Mouse (Mus musculus) myocyte (in vitro differentiated cells): ENCODE measurements around the gene Tox2. TPM values are rescaled to one million over a fixed set of nuclear protein-coding genes. Genes with fewer than 3 reads are reported as not detected.

ENCODE experiments used
- H3K27me3 ChIP-seq: one replicate; pipeline ENCODE4 v1.6.1; 2011; ENCODE audit not compliant: control insufficient read depth, insufficient read depth, insufficient read length
- H3K36me3 ChIP-seq: one replicate; pipeline ENCODE4 v1.6.1; 2011; ENCODE audit not compliant: control insufficient read depth, insufficient read depth
- H3K4me2 ChIP-seq: one replicate; pipeline ENCODE4 v1.6.1; 2011; ENCODE audit warnings: low read depth, control low read depth
- H3K4me3 ChIP-seq: one replicate; pipeline ENCODE4 v1.5.1; 2011; ENCODE audit warnings: mild to moderate bottlenecking, control low read depth, moderate library complexity
- H3K79me2 ChIP-seq: one replicate; pipeline ENCODE4 v1.6.1; 2011; ENCODE audit not compliant: control insufficient read depth, insufficient read depth
- H3ac ChIP-seq: one replicate; pipeline ENCODE4 v1.6.1; 2011; ENCODE audit not compliant: control insufficient read depth, insufficient read length
- CEBPB ChIP-seq: IDR thresholded peaks from 2 replicates; pipeline ENCODE4 v1.6.1; 2011; ENCODE audit warnings: mild to moderate bottlenecking, moderate library complexity; ENCODE audit not compliant: poor library complexity, insufficient read depth, severe bottlenecking
- E2F4 ChIP-seq: IDR thresholded peaks from one replicate; pipeline ENCODE4 v1.6.1; 2011; ENCODE audit warnings: mild to moderate bottlenecking, control low read depth, moderate library complexity; ENCODE audit not compliant: insufficient read depth
- MAX ChIP-seq: IDR thresholded peaks from one replicate; pipeline ENCODE4 v1.6.1; 2011; ENCODE audit warnings: low read depth, mild to moderate bottlenecking, control low read depth
- MYOD1 ChIP-seq, 3 experiments: IDR thresholded peaks; one replicate each; pipeline ENCODE4 v1.6.1; 2011; ENCODE audit warnings: control low read depth in 2 of 3, low read depth in 2 of 3, mild to moderate bottlenecking in 2 of 3, moderate library complexity in 1 of 3; ENCODE audit not compliant: insufficient read length in 2 of 3, control insufficient read depth in 1 of 3
- MYOG ChIP-seq, 3 experiments: IDR thresholded peaks; one replicate each; pipeline ENCODE4 v1.6.1; 2011; ENCODE audit warnings: control low read depth in 2 of 3, low read depth in 2 of 3, mild to moderate bottlenecking in 2 of 3; ENCODE audit not compliant: insufficient read length in 2 of 3, control insufficient read depth in 1 of 3, insufficient read depth in 1 of 3
- POLR2A ChIP-seq: IDR thresholded peaks from one replicate; pipeline ENCODE4 v1.6.1; 2011; ENCODE audit warnings: low read depth, mild to moderate bottlenecking, control low read depth, moderate library complexity; ENCODE audit not compliant: insufficient read length
- POLR2AphosphoS2 ChIP-seq: IDR thresholded peaks from one replicate; pipeline ENCODE4 v1.6.1; 2011; ENCODE audit warnings: low read depth, control low read depth; ENCODE audit not compliant: insufficient read length
- REST ChIP-seq: IDR thresholded peaks from one replicate; pipeline ENCODE4 v1.6.1; 2011; ENCODE audit warnings: mild to moderate bottlenecking, control low read depth, moderate library complexity; ENCODE audit not compliant: insufficient read depth, insufficient read length
- SRF ChIP-seq: IDR thresholded peaks from one replicate; pipeline ENCODE4 v1.6.1; 2011; ENCODE audit warnings: low read depth; ENCODE audit not compliant: control insufficient read depth, insufficient read length
- TCF12 ChIP-seq: IDR thresholded peaks from one replicate; pipeline ENCODE4 v1.6.1; 2011; ENCODE audit warnings: mild to moderate bottlenecking, control low read depth; ENCODE audit not compliant: poor library complexity, insufficient read depth, severe bottlenecking
- TCF3 ChIP-seq: IDR thresholded peaks from one replicate; pipeline ENCODE4 v1.6.1; 2011; ENCODE audit warnings: low read depth, control low read depth; ENCODE audit not compliant: insufficient read length
- USF1 ChIP-seq: IDR thresholded peaks from one replicate; pipeline ENCODE4 v1.6.1; 2011; ENCODE audit warnings: low read depth, mild to moderate bottlenecking, control low read depth, moderate library complexity
- polyA plus RNA-seq: library from polyadenylated mRNA; unstranded; fragments of >200 nt; fragmentation: generic; extraction: Trizol; gene quantifications from one replicate; pipeline ENCODE4 v1.2.1, GENCODE M21; 2012; ENCODE audit warnings: missing spikeins

The Tox2 gene
- polyA plus RNA-seq, 1 experiment: 0.05 TPM

DNA sequence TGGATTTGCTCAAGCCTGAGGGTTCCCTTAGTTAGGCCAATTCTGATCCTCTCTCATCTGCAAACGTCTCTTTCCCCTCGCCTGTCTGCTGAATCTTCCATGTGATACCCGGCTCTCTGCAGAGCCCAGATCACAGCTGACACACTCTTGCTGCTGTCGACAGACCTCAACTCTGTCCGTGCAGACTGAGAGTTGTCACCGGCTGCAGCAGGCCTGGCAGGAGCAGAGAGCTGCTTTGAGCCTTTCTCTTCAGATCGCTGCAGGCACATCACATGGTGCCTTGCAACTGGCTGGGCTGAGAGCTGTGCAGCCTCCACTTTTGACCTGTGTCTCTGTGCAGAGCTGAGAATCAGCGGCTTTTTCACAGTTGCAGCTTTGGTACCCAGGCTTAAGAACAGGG lies 37.0 kb downstream of the Tox2 start:
- no peak overlapping the region for H3ac ChIP-seq
- TF ChIP-seq E2F4 (no peak), POLR2A (no peak), TCF12 (no peak), CEBPB (no peak), TCF3 (no peak), REST (no peak), SRF (no peak), MYOD1 (IDR thresholded peaks at IDR 0.05; ENCODE audit: control insufficient read depth in 1 of 3, insufficient read length in 2 of 3, low read depth in 2 of 3) (no peak), MYOG (IDR thresholded peaks at IDR 0.05; ENCODE audit: control insufficient read depth in 1 of 3, insufficient read depth in 1 of 3, insufficient read length in 2 of 3, low read depth in 2 of 3) (no peak), POLR2AphosphoS2 (no peak), USF1 (no peak), MAX (no peak)
- peaks cover 45% of the 10 kb centered on the region for H3K27me3 ChIP-seq
- H3K4me3 ChIP-seq: no peak overlapping the region
- H3K79me2 ChIP-seq: no peaks in the 10 kb centered on the region
- no peaks in the 10 kb centered on the region for H3K36me3 ChIP-seq
- H3K4me2 ChIP-seq: no peak overlapping the region

DNA sequence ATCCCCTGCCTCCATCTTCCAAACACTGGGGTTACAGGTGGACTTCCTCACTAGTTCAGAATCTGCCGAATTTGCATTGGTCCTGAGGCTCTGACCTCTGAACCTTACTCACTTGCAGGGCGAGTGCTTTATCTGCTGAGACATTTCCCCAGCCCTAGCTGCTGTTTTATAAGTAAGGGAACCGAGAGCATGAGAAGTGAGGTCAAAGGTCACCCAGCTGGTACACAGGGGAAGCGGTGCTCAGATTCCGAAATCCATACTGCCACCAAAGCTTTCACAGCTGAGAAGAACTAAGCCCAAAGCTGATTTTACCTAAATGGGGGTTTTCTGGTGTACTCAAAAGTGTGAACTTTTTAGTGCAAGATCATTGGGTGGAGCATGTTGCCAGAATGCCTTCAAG lies 38.9 kb downstream of the Tox2 start:
- Histone ChIP-seq H3K27me3 (peaks cover 64% of the 10 kb centered on the region), H3K36me3 (no peaks in the 10 kb centered on the region), H3K79me2 (no peaks in the 10 kb centered on the region), H3K4me2 (no peak overlapping the region), H3ac (no peak overlapping the region), H3K4me3 (no peak overlapping the region)
- TF ChIP-seq TCF3 (no peak), E2F4 (no peak), TCF12 (no peak), USF1 (no peak), SRF (no peak), REST (no peak), MAX (no peak), MYOG (IDR thresholded peaks at IDR 0.05; ENCODE audit: control insufficient read depth in 1 of 3, insufficient read depth in 1 of 3, insufficient read length in 2 of 3, low read depth in 2 of 3) (no peak)

DNA sequence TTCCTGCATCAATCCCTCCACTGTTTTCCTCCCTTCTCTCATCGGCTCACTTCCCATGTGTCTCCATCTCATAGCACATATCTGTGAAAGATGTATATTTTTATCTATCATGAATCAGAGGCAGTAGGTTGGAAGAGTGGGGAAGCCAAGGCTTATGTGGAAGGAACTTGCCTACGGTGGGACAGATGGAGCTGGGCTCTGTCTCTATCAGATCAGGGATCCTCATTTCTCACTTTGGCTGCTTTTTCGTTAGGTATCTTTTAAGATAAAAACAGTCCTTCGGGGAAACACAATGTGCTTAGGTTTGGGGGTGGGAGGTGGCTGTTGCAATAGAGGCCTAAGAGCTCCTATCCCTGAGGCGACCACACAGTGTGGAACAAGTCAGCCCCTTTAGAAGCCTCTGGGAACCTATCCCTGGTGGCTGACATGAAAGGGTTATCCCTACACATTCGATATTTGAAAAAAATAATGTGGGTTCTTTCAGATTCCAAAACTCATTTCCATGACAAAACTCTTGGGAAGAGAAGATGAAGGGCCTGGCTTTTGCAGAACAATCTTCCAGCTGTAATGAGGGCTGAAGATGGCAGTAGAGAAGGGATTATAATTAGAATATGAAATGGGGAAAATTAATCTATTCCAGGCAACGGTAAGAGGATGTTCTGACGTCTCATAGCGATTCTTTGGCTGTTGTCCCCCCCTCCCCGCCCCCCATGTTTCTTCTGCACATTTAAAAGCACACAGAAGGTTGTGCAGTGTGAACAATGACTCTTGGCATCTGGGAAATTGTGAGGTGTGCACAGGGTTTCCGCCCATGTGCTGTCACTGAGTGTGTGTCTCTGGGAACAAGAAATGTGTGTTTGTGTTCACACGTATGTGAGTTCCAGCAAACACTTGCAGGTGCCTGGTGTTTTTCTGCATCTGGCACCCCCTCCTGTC lies 41.3 kb downstream of the Tox2 start:
- no peak for TF ChIP-seq MAX
- Histone ChIP-seq H3K36me3 (no peaks in the 10 kb centered on the region), H3K27me3 (peaks cover 54% of the 10 kb centered on the region), H3ac (no peak overlapping the region), H3K4me3 (no peak overlapping the region), H3K4me2 (no peak overlapping the region), H3K79me2 (no peaks in the 10 kb centered on the region)

DNA sequence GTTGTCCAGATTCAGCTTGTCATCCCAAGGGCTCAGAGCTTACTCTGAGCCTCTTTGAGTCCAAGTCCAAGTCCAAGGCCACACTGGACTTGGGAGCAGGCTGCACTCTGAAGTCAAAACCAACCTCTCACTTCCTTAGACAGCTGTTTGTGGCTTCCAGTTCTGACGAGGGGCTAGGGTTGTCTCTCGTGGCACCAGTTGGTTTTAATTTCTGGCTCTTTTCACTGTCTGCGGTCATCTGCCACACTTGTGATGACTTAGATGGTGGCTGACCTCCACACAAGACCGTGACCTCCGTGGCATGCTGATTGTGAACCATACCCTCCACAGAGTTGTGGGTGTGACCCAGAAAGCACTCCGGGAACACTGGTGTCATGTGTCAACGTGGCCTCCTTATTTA lies 46.0 kb downstream of the Tox2 start:
- Histone ChIP-seq H3K27me3 (peaks cover 26% of the 10 kb centered on the region), H3K79me2 (no peaks in the 10 kb centered on the region), H3ac (no peak overlapping the region), H3K4me3 (no peak overlapping the region), H3K4me2 (no peak overlapping the region), H3K36me3 (no peaks in the 10 kb centered on the region)
- TF ChIP-seq TCF12 (peak; percentile 84), MAX (no peak), MYOD1 (IDR thresholded peaks at IDR 0.05; ENCODE audit: control insufficient read depth in 1 of 3, insufficient read length in 2 of 3, low read depth in 2 of 3) (peak; percentile 48 to 83 (median 77)), TCF3 (peak; percentile 90), MYOG (IDR thresholded peaks at IDR 0.05; ENCODE audit: control insufficient read depth in 1 of 3, insufficient read depth in 1 of 3, insufficient read length in 2 of 3, low read depth in 2 of 3) (peak; percentile 75 to 91 (median 84))

DNA sequence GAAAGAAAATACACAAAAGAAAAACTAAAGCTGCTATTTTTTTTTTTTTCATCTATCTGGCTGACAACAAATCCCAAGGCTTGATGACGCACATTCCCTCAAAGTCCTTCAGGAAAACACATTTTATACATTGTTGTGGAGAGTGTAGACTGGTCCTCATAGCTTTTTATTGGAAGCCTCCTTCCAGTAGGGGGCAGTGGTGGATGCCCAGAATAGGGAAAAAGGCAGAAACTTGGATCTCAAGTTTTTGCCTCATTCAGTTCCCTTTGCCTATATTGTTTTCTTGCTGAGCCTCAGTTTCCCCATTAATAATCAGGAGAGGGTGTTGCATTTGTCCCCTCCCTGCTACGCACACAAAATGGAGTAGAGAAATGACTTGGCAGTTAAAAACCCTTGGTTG lies 49.7 kb downstream of the Tox2 start:
- H3K27me3 ChIP-seq: no peaks in the 10 kb centered on the region
- no peaks in the 10 kb centered on the region for H3K36me3 ChIP-seq
- no peaks in the 10 kb centered on the region for H3K79me2 ChIP-seq
- peak overlapping the region; percentile 65 for H3K4me2 ChIP-seq
- H3ac ChIP-seq: no peak overlapping the region
- TF ChIP-seq POLR2A (no peak), USF1 (no peak), E2F4 (no peak), MAX (no peak), MYOD1 (IDR thresholded peaks at IDR 0.05; ENCODE audit: control insufficient read depth in 1 of 3, insufficient read length in 2 of 3, low read depth in 2 of 3) (no peak), REST (no peak), TCF12 (no peak), MYOG (IDR thresholded peaks at IDR 0.05; ENCODE audit: control insufficient read depth in 1 of 3, insufficient read depth in 1 of 3, insufficient read length in 2 of 3, low read depth in 2 of 3) (no peak), POLR2AphosphoS2 (no peak), CEBPB (no peak), TCF3 (no peak), SRF (no peak)
- no peak overlapping the region for H3K4me3 ChIP-seq
